Mouse (Mus musculus): ENCODE results near the gene Ccdc40. TPM values are rescaled to one million over a fixed set of nuclear protein-coding genes. Genes with fewer than 3 reads are reported as not detected.
"Not testable (repeated sequence)": the region's sequence is repeated elsewhere in the genome, so short reads cannot be mapped to it uniquely, and the experiment has no call there.

Gene Ccdc40
- polyA plus RNA-seq, 1 experiment: 0.81 TPM

DNA sequence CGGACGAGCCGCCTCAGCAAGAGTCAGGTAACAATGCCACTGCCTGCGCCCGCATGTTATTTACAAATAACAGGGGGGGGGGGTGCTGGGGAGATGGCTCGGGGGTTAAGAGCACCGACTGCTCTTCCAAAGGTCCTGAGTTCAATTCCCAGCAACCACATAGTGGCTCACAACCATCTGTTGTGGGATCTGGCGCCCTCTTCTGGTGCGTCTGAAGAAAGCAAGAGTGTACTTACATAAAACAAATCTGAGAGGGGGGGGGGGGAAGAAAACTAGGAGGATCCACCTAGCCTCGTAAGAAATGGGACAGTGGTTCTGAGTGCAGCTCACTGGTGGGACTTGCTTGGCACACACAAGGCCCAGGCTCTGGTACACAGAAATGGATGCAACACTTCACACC is 6.4 kb downstream of the Ccdc40 start:
- Histone ChIP-seq H3K27ac (ENCODE audit: insufficient read depth, low read length) (no peak overlapping the region), H3K4me1 (ENCODE audit: control insufficient read depth, insufficient read depth, low read length) (no peaks in the 10 kb centered on the region), H3K4me3 (ENCODE audit: insufficient read depth, low read length) (no peak overlapping the region)
- TF ChIP-seq POLR2A (IDR thresholded peaks at IDR 0.05; ENCODE audit: low read depth, low read length) (no peak), CTCF (IDR thresholded peaks at IDR 0.05; ENCODE audit: borderline replicate concordance, insufficient read depth, low read length) (no peak)

DNA sequence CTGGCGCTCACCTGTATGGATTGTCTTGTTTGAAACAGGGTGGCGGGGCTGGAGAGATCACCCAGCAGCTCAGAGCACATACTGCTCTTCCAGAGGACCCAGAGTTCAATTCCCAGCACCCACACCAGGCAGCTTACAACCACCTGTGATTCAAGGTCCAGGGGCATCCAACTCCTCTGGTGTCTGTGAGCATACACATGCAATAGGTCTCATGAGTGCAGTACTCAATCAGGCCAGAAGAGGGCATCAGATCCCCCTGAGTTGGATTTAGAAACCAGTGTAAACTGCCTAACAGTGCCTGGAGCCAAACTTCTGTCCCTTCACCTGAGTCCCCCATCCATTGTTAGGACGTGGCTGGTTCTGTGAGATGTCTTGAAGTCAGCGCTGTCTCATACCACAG is 7.2 kb downstream of the Ccdc40 start:
- TF ChIP-seq POLR2A (IDR thresholded peaks at IDR 0.05; ENCODE audit: low read depth, low read length) (no peak), CTCF (IDR thresholded peaks at IDR 0.05; ENCODE audit: borderline replicate concordance, insufficient read depth, low read length) (no peak)
- Histone ChIP-seq H3K4me1 (ENCODE audit: control insufficient read depth, insufficient read depth, low read length) (no peaks in the 10 kb centered on the region), H3K27ac (ENCODE audit: insufficient read depth, low read length) (no peak overlapping the region), H3K4me3 (ENCODE audit: insufficient read depth, low read length) (no peak overlapping the region)

DNA sequence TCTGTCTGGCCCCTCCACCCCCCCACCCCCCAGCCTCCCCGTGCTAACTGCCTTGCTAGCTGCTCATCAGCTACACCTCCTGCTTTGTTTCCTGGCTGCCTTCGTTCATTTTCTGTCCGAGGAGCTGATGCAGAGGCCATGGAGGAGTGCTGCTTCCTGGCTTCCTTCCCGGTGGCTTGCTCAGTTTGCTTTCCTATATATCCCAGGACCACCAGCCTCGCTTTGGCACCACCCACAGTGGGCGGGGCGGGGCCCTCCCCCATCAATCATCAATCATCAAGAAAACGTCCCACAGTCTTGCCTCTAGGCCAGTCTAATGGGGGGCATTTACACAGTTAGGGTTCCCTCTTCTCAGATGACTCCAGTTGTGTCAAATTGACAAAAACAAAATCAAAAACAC is 8.0 kb downstream of the Ccdc40 start:
- TF ChIP-seq CTCF (IDR thresholded peaks at IDR 0.05; ENCODE audit: borderline replicate concordance, insufficient read depth, low read length) (no peak), POLR2A (IDR thresholded peaks at IDR 0.05; ENCODE audit: low read depth, low read length) (no peak)
- Histone ChIP-seq H3K4me3 (ENCODE audit: insufficient read depth, low read length) (no peak overlapping the region), H3K4me1 (ENCODE audit: control insufficient read depth, insufficient read depth, low read length) (no peaks in the 10 kb centered on the region), H3K27ac (ENCODE audit: insufficient read depth, low read length) (no peak overlapping the region)

DNA sequence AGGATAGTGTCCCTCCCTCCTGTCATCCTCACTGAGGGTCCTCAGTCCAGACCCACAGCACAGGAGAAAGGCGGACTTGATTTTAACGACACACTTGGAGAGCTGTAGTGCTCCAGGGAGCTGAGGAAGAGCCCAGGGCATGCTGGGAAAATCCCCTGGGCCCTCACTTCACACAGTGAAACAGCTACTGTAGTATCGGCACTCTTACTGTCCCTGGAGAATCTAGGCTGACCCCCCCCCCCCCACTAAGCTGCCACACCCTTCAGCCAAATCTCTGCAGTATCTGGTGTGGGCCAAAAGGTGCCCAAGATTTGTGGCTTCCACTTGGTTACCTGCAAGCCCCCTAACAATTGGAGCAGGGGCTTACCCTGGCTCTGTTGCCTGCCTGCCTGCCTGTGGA is 8.6 kb downstream of the Ccdc40 start:
- Histone ChIP-seq H3K4me3 (ENCODE audit: insufficient read depth, low read length) (no peak overlapping the region), H3K4me1 (ENCODE audit: control insufficient read depth, insufficient read depth, low read length) (no peaks in the 10 kb centered on the region), H3K27ac (ENCODE audit: insufficient read depth, low read length) (no peak overlapping the region)
- TF ChIP-seq POLR2A (IDR thresholded peaks at IDR 0.05; ENCODE audit: low read depth, low read length): no peak
- TF ChIP-seq CTCF (IDR thresholded peaks at IDR 0.05; ENCODE audit: borderline replicate concordance, insufficient read depth, low read length): no peak

DNA sequence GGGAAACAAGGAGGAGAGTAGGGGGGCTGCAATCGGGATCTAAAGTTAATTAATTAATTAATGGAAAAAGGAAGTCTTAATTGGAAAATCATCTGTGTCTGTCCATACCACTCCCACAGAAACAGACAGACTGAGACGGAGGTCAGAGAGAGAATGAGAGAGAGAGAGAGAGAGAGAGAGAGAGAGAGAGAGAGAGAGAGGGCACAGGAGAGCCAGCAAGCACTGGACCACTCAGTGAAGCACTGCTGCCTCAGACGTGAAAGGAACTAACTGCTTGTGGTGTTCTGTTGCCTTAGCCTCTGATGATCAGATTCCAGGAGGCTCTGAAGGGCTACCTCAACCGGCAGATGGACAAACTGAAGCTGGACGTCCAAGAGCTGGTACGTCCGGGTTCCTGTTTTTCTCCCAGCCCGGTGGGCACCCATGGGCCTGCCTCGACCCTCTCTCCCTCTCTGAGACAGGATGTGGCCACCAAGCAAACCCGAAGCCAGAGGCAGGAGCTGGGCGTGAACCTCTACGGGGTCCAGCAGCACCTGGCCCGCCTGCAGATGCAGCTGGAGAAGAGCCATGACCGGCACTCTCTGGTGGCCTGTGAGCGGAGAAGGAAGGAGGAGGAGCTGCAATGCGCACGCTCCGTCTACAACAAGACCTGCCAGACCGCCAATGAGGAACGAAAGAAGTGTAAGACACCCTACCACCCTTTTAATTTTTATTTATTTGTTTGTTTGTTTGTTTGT is 9.4 kb downstream of the Ccdc40 start:
- TF ChIP-seq CTCF (IDR thresholded peaks at IDR 0.05; ENCODE audit: borderline replicate concordance, insufficient read depth, low read length): no peak
- TF ChIP-seq POLR2A (IDR thresholded peaks at IDR 0.05; ENCODE audit: low read depth, low read length): no peak
- H3K4me3 ChIP-seq (ENCODE audit: insufficient read depth, low read length): no peak overlapping the region
- H3K27ac ChIP-seq (ENCODE audit: insufficient read depth, low read length): no peak overlapping the region
- no peaks in the 10 kb centered on the region for H3K4me1 ChIP-seq (ENCODE audit: control insufficient read depth, insufficient read depth, low read length)

DNA sequence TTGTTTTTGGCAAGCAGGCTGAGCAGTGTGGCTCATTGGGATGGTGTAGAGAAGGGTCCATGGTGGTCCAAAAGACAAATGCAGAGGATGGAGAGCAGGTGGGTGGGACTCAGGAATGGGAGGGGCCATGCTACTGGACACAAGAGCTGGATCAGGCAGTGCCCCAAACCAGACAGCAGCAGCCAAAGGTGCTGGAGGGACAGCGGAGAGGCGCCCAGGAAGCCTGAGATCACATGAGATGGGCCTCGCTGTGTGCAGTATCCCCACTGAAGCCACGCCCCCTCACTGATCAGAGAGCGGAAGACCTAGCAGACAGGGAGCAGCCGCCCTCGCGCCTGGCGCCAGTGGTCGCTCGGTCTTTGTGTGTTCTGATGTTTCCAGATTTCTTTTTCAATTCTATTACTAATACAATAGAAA is 9.9 kb downstream of the Ccdc40 start:
- Histone ChIP-seq H3K27ac (ENCODE audit: insufficient read depth, low read length) (no peak overlapping the region), H3K4me3 (ENCODE audit: insufficient read depth, low read length) (no peak overlapping the region), H3K4me1 (ENCODE audit: control insufficient read depth, insufficient read depth, low read length) (no peaks in the 10 kb centered on the region)
- TF ChIP-seq POLR2A (IDR thresholded peaks at IDR 0.05; ENCODE audit: low read depth, low read length) (no peak), CTCF (IDR thresholded peaks at IDR 0.05; ENCODE audit: borderline replicate concordance, insufficient read depth, low read length) (no peak)

DNA sequence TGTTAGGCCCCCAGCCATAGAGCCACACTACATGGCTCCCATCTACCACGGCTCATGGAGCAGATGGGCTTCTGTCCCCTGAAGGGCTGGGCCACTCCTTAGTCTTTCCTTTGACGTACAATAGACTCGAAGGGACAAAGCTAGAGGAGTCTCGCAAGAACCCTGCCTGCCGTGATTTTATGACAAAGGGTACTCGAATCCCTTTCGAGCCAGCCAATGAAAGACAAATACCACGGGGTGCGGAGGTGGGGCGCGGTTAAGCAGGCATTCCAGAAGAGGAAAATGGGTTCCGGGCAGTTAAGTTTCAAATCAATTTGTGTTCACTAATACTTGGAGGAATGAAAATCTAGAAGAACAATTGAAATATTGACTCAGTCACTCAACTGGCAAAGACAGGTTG is 11.1 kb downstream of the Ccdc40 start:
- no peaks in the 10 kb centered on the region for H3K4me1 ChIP-seq (ENCODE audit: control insufficient read depth, insufficient read depth, low read length)
- H3K4me3 ChIP-seq (ENCODE audit: insufficient read depth, low read length): no peak overlapping the region
- TF ChIP-seq CTCF (IDR thresholded peaks at IDR 0.05; ENCODE audit: borderline replicate concordance, insufficient read depth, low read length): no peak
- TF ChIP-seq POLR2A (IDR thresholded peaks at IDR 0.05; ENCODE audit: low read depth, low read length): no peak
- no peak overlapping the region for H3K27ac ChIP-seq (ENCODE audit: insufficient read depth, low read length)

DNA sequence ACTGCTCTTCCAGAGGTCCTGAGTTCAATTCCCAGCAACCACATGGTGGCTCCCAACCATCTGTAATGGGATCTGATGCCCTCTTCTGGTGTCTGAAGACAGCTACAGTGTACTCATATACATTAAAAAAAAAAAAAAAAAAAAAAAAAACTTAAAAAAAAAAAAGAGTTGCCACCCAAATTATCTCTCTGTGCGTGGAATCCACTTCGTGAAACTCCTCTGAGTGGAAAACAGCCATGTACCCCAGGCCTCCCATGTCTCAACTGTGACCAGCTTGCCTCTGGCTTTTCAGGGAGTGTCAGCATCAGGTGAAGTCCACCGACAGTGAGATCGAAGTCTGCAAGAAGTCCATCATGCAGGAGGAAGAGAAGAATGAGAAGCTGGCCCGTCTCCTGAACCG is 17.2 kb downstream of the Ccdc40 start:
- H3K27ac ChIP-seq (ENCODE audit: insufficient read depth, low read length); H3K4me3 ChIP-seq (ENCODE audit: insufficient read depth, low read length); H3K4me1 ChIP-seq (ENCODE audit: control insufficient read depth, insufficient read depth, low read length): not testable (repeated sequence)

DNA sequence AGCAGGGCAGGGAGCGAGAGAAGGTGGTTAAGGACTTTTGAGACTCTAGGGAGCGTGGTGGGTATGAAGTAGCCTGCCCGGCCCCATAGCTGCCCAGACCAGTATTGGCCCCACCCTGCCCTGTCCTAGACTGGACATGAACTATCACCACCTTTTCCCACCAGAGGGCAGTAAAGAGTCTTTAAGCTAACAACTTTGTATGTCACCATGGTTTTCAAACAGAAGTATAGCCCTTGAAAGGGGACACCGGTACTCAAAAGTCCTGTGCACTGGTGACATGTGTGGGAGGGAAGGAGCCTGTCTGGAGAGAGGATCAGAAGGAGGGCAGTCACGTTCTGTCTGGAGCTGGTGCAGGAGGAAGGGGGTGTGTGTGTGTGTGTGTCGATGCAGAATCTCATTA is 20.6 kb downstream of the Ccdc40 start:
- TF ChIP-seq CTCF (IDR thresholded peaks at IDR 0.05; ENCODE audit: borderline replicate concordance, insufficient read depth, low read length) (no peak), POLR2A (IDR thresholded peaks at IDR 0.05; ENCODE audit: low read depth, low read length) (no peak)
- no peaks in the 10 kb centered on the region for H3K4me1 ChIP-seq (ENCODE audit: control insufficient read depth, insufficient read depth, low read length)
- no peak overlapping the region for H3K4me3 ChIP-seq (ENCODE audit: insufficient read depth, low read length)
- no peak overlapping the region for H3K27ac ChIP-seq (ENCODE audit: insufficient read depth, low read length)

DNA sequence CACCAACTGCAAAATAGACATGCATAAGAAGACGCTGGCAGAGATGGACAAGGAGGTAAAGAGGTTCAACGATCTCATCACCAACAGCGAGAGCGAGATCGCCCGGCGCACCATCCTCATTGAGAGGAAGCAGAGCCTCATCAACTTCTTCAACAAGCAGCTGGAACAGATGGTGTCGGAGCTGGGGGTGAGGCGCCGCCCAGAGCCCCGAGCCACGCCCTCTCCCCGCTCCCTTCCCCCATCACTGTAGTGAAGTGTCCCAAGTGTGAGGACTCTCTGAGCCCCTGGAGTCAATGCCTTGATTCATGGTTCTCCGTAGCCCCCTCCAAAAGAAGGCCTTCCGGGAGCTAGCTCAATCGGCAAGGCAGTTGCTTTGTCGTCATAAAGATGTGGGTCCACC is 22.6 kb downstream of the Ccdc40 start:
- no peaks in the 10 kb centered on the region for H3K4me1 ChIP-seq (ENCODE audit: control insufficient read depth, insufficient read depth, low read length)
- TF ChIP-seq CTCF (IDR thresholded peaks at IDR 0.05; ENCODE audit: borderline replicate concordance, insufficient read depth, low read length) (no peak), POLR2A (IDR thresholded peaks at IDR 0.05; ENCODE audit: low read depth, low read length) (no peak)
- H3K27ac ChIP-seq (ENCODE audit: insufficient read depth, low read length): no peak overlapping the region
- H3K4me3 ChIP-seq (ENCODE audit: insufficient read depth, low read length): no peak overlapping the region
